Mouse (Mus musculus) embryonic fibroblast, embryonic 13.5 days (primary cell): ENCODE data around the gene Mrgprd. TPM values are rescaled to one million over a fixed set of nuclear protein-coding genes. Genes with fewer than 3 reads are reported as not detected.

Experiments
- H3K27ac ChIP-seq: 2 replicates; pipeline ENCODE4 v1.5.1; 2012; ENCODE audit warnings: low read length, control low read depth, inconsistent platforms; ENCODE audit not compliant: insufficient read depth
- H3K4me1 ChIP-seq: 2 replicates; pipeline ENCODE4 v1.6.1; 2011; ENCODE audit warnings: low read length; ENCODE audit not compliant: control insufficient read depth, insufficient read depth
- H3K4me3 ChIP-seq: 2 replicates; pipeline ENCODE4 v1.5.1; 2011; ENCODE audit warnings: mild to moderate bottlenecking, control low read depth, low read length; ENCODE audit not compliant: insufficient read depth
- CTCF ChIP-seq: IDR thresholded peaks from 2 replicates; pipeline ENCODE4 v1.5.1; 2011; ENCODE audit warnings: mild to moderate bottlenecking, control low read depth, low read length, moderate library complexity, borderline replicate concordance; ENCODE audit not compliant: insufficient read depth
- POLR2A ChIP-seq: IDR thresholded peaks from 2 replicates; pipeline ENCODE4 v1.6.1; 2011; ENCODE audit warnings: low read depth, mild to moderate bottlenecking, control low read depth, low read length, moderate library complexity
- polyA plus RNA-seq: library from polyadenylated mRNA; stranded (reverse); fragments of >200 nt; gene quantifications from 2 replicates; pipeline ENCODE4 v1.2.4, GENCODE M21; 2011; ENCODE audit warnings: low read depth; ENCODE audit not compliant: missing spikeins, insufficient read length

The Mrgprd gene
- polyA plus RNA-seq, 1 experiment: not detected

GRCm38 (mm10) chr7:145323607-145324006 lies 9.0 kb downstream of the Mrgprd start:
- Histone ChIP-seq H3K27ac (no peak overlapping the region), H3K4me3 (no peak overlapping the region), H3K4me1 (no peaks in the 10 kb centered on the region)
- TF ChIP-seq POLR2A (no peak), CTCF (no peak)

- TF ChIP-seq POLR2A (no peak), CTCF (no peak)
- Histone ChIP-seq H3K4me3 (no peak overlapping the region), H3K27ac (no peak overlapping the region), H3K4me1 (0 out of 2 replicates have a peak, but pooled peaks cover 8% of the 10 kb centered on the region)
Observed at GRCm38 (mm10) chr7:145325697-145326096, 11.1 kb downstream of the Mrgprd start.

GRCm38 (mm10) chr7:145329982-145330381 lies 15.3 kb downstream of the Mrgprd start:
- Histone ChIP-seq H3K4me1 (peaks cover 17% of the 10 kb centered on the region), H3K27ac (peak overlapping the region; percentile 94), H3K4me3 (no peak overlapping the region)
- TF ChIP-seq POLR2A: 0 out of 2 replicates have a peak, but pooled peaks have one; percentile 23
- no peak for TF ChIP-seq CTCF

GRCm38 (mm10) chr7:145330641-145331040 lies 16.0 kb downstream of the Mrgprd start:
- TF ChIP-seq CTCF (no peak), POLR2A (no peak)
- Histone ChIP-seq H3K4me3 (no peak overlapping the region), H3K27ac (peak overlapping the region; percentile 94), H3K4me1 (peaks cover 17% of the 10 kb centered on the region)

- TF ChIP-seq CTCF (no peak), POLR2A (no peak)
- Histone ChIP-seq H3K4me1 (peaks cover 17% of the 10 kb centered on the region), H3K4me3 (no peak overlapping the region), H3K27ac (peak overlapping the region; percentile 47; the same call in 1 of the 2 replicates)
Observed at GRCm38 (mm10) chr7:145332376-145333041, 17.9 kb downstream of the Mrgprd start.

- Histone ChIP-seq H3K4me1 (peaks cover 17% of the 10 kb centered on the region), H3K4me3 (no peak overlapping the region), H3K27ac (no peak overlapping the region)
- TF ChIP-seq POLR2A (no peak), CTCF (no peak)
Observed at GRCm38 (mm10) chr7:145333936-145334335, 19.3 kb downstream of the Mrgprd start.

GRCm38 (mm10) chr7:145334428-145335027 lies 19.9 kb downstream of the Mrgprd start:
- no peak overlapping the region for H3K27ac ChIP-seq
- H3K4me3 ChIP-seq: no peak overlapping the region
- TF ChIP-seq POLR2A (no peak), CTCF (no peak)
- H3K4me1 ChIP-seq: peaks cover 12% of the 10 kb centered on the region

- H3K4me3 ChIP-seq: no peak overlapping the region
- H3K4me1 ChIP-seq: peaks cover 9% of the 10 kb centered on the region
- H3K27ac ChIP-seq: no peak overlapping the region
- TF ChIP-seq POLR2A (no peak), CTCF (no peak)
Observed at GRCm38 (mm10) chr7:145335199-145335598, 20.6 kb downstream of the Mrgprd start.

- Histone ChIP-seq H3K27ac (no peak overlapping the region), H3K4me3 (no peak overlapping the region), H3K4me1 (peaks cover 8% of the 10 kb centered on the region)
- no peak for TF ChIP-seq POLR2A
Observed at GRCm38 (mm10) chr7:145335616-145336332, 21.1 kb downstream of the Mrgprd start.

- TF ChIP-seq CTCF (no peak), POLR2A (no peak)
- Histone ChIP-seq H3K27ac (no peak overlapping the region), H3K4me1 (peaks cover under 1% of the 10 kb centered on the region; the same call in 1 of the 2 replicates), H3K4me3 (no peak overlapping the region)
Observed at GRCm38 (mm10) chr7:145337889-145338288, 23.3 kb downstream of the Mrgprd start.
